Mouse (Mus musculus) stomach, embryonic 15.5 days (tissue): ENCODE measurements around the gene Faim2. TPM values are rescaled to one million over a fixed set of nuclear protein-coding genes. Genes with fewer than 3 reads are reported as not detected.

Experiments
- ATAC-seq: fragments of 200-750 bp; cut with Nextera tagmentation; 2 replicates; pipeline ENCODE4 v1.8.0; 2017; ENCODE audit warnings: low read depth, moderate number of reproducible peaks, moderate TSS enrichment; ENCODE audit not compliant: insufficient read depth, low FRiP score
- H3K27ac ChIP-seq: fragments of 300-500 bp; sonication (generic); 2 replicates; pipeline ENCODE4 v1.5.1; 2015; ENCODE audit warnings: mild to moderate bottlenecking, inconsistent platforms
- H3K27me3 ChIP-seq: fragments of 300-500 bp; sonication (generic); replicated peaks from 2 replicates; pipeline ENCODE4 v1.6.1; 2015; ENCODE audit warnings: inconsistent platforms
- H3K36me3 ChIP-seq: fragments of 300-500 bp; sonication (generic); 2 replicates; pipeline ENCODE4 v1.6.1; 2015; ENCODE audit warnings: inconsistent platforms
- H3K4me1 ChIP-seq: fragments of 300-500 bp; sonication (generic); 2 replicates; pipeline ENCODE4 v1.6.1; 2015; ENCODE audit warnings: inconsistent platforms
- H3K4me2 ChIP-seq: fragments of 300-500 bp; sonication (generic); 2 replicates; pipeline ENCODE4 v1.6.1; 2015; ENCODE audit warnings: mild to moderate bottlenecking, inconsistent platforms
- H3K4me3 ChIP-seq: fragments of 300-500 bp; sonication (generic); replicated peaks from 2 replicates; pipeline ENCODE4 v1.5.1; 2015; ENCODE audit warnings: inconsistent platforms
- H3K9ac ChIP-seq: fragments of 300-500 bp; sonication (generic); 2 replicates; pipeline ENCODE4 v1.6.1; 2015; ENCODE audit warnings: inconsistent platforms
- H3K9me3 ChIP-seq: fragments of 300-500 bp; sonication (generic); 2 replicates; pipeline ENCODE4 v1.6.1; 2016; ENCODE audit warnings: inconsistent platforms
- WGBS: fragments of 180-500 bp; shearing (Covaris S2); methylation state at CpG from one replicate; pipeline ENCODE4 v1.1.7; 2015; 5-methylcytosine and 5-hydroxymethylcytosine counted together
- polyA plus RNA-seq: library from polyadenylated mRNA; unstranded; fragments of >200 nt; fragmentation: Nextera tagmentation; extraction: Ambion mirVana; gene quantifications from 2 replicates; pipeline ENCODE4 v1.2.1, GENCODE M21; 2015

Faim2 gene
- 0.61 and 0.92 TPM in 2 replicates for polyA plus RNA-seq

- peaks cover 3% of the 10 kb centered on the region; the same call in 1 of the 2 replicates for H3K4me1 ChIP-seq
- no peak within 1 kb of the TSS for H3K27ac ChIP-seq
- ATAC-seq, result no peak
- no peak within 1 kb of the TSS for H3K4me2 ChIP-seq
- no peaks in the 10 kb centered on the region for H3K9me3 ChIP-seq
- WGBS, result 19% methylated on average over 20 of the region's 27 CpGs
- no peak within 1 kb of the TSS for H3K4me3 ChIP-seq
- H3K27me3 ChIP-seq, result peaks cover 18% of the 10 kb centered on the region
- H3K9ac ChIP-seq, result no peak within 1 kb of the TSS
- H3K36me3 ChIP-seq, result no peaks in the 10 kb centered on the region
These were observed at the start of gene Faim2 for GRCm38 (mm10) chr15:99527629-99528353. TSS of gene Faim2 (minus strand) at chr15:99528165.

GRCm38 (mm10) chr15:99569123-99569522 lies 41.2 kb upstream of the Faim2 start:
- Histone ChIP-seq H3K27ac (no peak overlapping the region), H3K4me1 (no peaks in the 10 kb centered on the region), H3K9ac (no peak overlapping the region), H3K4me3 (no peak overlapping the region), H3K9me3 (no peaks in the 10 kb centered on the region), H3K4me2 (no peak overlapping the region), H3K36me3 (no peaks in the 10 kb centered on the region), H3K27me3 (peaks cover 3% of the 10 kb centered on the region; the same call in 1 of the 2 replicates)
- no peak for ATAC-seq
- 71% methylated on average over 10 of the region's 10 CpGs for WGBS

DNA sequence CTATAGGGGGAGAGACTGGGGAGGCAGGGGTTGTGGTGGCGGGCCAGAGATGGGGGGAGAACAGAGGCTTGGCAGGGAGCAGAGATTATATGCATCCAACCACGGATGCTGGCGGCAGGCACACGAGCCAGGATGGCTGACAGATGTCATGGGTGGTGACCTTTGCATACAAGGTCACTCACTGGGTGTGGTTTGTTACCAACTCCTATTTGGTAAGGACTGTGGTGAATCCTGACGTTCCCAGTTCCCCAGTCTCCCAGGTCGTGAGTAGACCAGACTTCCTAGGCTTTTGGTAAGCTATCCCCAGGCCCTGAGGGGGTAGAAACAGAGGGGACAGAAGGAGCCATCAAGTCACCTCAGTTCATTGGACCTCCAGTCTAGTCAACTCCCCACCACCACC lies 40.7 kb upstream of the Faim2 start:
- H3K27me3 ChIP-seq, result 0 out of 2 replicates have a peak, but pooled peaks cover 3% of the 10 kb centered on the region
- H3K27ac ChIP-seq, result no peak overlapping the region
- WGBS, result 57% methylated on average over 6 of the region's 6 CpGs
- no peaks in the 10 kb centered on the region for H3K9me3 ChIP-seq
- no peak overlapping the region for H3K4me2 ChIP-seq
- H3K4me3 ChIP-seq, result no peak overlapping the region
- no peak for ATAC-seq
- no peaks in the 10 kb centered on the region for H3K4me1 ChIP-seq
- no peak overlapping the region for H3K9ac ChIP-seq
- H3K36me3 ChIP-seq, result no peaks in the 10 kb centered on the region

- Histone ChIP-seq H3K36me3 (no peaks in the 10 kb centered on the region), H3K4me2 (no peak overlapping the region), H3K4me1 (no peaks in the 10 kb centered on the region), H3K4me3 (no peak overlapping the region), H3K27me3 (0 out of 2 replicates have a peak, but pooled peaks cover 3% of the 10 kb centered on the region), H3K9ac (no peak overlapping the region), H3K9me3 (no peaks in the 10 kb centered on the region), H3K27ac (no peak overlapping the region)
- 59% methylated on average over 4 of the region's 4 CpGs for WGBS
- no peak for ATAC-seq
These were observed 39.4 kb upstream of the Faim2 start for GRCm38 (mm10) chr15:99567371-99567770.

GRCm38 (mm10) chr15:99560246-99560645 lies 32.3 kb upstream of the Faim2 start:
- WGBS, result 65% methylated on average over 10 of the region's 10 CpGs
- no peaks in the 10 kb centered on the region for H3K27me3 ChIP-seq
- no peaks in the 10 kb centered on the region for H3K4me1 ChIP-seq
- H3K9ac ChIP-seq, result no peak overlapping the region
- H3K9me3 ChIP-seq, result no peaks in the 10 kb centered on the region
- H3K36me3 ChIP-seq, result no peaks in the 10 kb centered on the region
- no peak overlapping the region for H3K4me3 ChIP-seq
- no peak overlapping the region for H3K4me2 ChIP-seq
- no peak for ATAC-seq
- H3K27ac ChIP-seq, result no peak overlapping the region

- H3K9me3 ChIP-seq, result no peaks in the 10 kb centered on the region
- H3K27me3 ChIP-seq, result no peaks in the 10 kb centered on the region
- 91% methylated on average over 1 of the region's 1 CpGs for WGBS
- no peak overlapping the region for H3K27ac ChIP-seq
- no peak overlapping the region for H3K4me3 ChIP-seq
- H3K36me3 ChIP-seq, result no peaks in the 10 kb centered on the region
- H3K9ac ChIP-seq, result no peak overlapping the region
- ATAC-seq, result no peak
- H3K4me2 ChIP-seq, result no peak overlapping the region
- no peaks in the 10 kb centered on the region for H3K4me1 ChIP-seq
These were observed 31.0 kb upstream of the Faim2 start for GRCm38 (mm10) chr15:99558947-99559346.

DNA sequence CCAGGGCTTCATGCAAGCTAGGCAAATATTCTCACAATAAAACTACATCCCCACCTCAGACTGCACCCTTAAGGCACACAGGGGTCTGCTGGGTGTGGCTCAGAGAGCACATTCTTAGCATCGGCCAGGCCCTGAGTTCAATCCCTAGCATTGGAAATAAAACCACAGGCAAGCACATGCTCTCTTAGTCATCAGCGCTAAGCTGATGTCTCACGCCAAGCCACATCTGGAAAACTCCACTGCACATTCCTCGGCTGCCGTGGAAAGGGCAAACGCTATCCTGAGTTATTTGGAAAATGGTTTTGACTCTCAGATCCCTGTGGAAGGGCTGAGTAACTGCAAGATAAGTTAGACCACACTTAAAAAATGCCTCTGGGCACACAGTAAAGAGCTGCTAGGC lies 25.8 kb upstream of the Faim2 start:
- Histone ChIP-seq H3K9ac (no peak overlapping the region), H3K27me3 (no peaks in the 10 kb centered on the region), H3K4me2 (no peak overlapping the region), H3K4me1 (no peaks in the 10 kb centered on the region), H3K27ac (no peak overlapping the region), H3K9me3 (no peaks in the 10 kb centered on the region), H3K4me3 (no peak overlapping the region), H3K36me3 (no peaks in the 10 kb centered on the region)
- no peak for ATAC-seq
- 38% methylated on average over 6 of the region's 6 CpGs for WGBS

DNA sequence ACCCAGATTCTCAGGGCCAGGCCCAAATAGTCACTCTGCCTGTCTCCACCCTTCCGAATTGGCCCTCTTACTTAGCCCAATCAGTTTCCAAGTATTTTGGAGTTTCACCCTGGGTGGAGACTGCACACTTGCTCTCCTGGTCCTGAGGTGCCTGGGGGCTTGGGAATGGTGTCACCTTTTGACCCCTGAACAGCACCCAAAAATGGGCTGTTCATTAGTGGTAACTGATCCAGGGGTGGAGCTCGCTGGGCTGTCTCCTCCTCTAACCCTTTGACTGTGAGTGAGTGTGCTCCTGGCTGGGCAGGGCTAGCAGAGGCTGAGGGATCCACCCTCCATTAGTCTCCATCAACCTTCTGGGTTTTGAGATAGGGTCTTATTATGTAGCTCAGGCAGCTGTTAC lies 21.9 kb upstream of the Faim2 start:
- ATAC-seq, result no peak; the same call in 1 of the 2 replicates
- Histone ChIP-seq H3K9ac (no peak overlapping the region), H3K4me1 (0 out of 2 replicates have a peak, but pooled peaks cover 5% of the 10 kb centered on the region), H3K27me3 (no peaks in the 10 kb centered on the region), H3K4me3 (no peak overlapping the region), H3K4me2 (no peak overlapping the region), H3K36me3 (no peaks in the 10 kb centered on the region), H3K27ac (no peak overlapping the region), H3K9me3 (no peaks in the 10 kb centered on the region)
- 40% methylated on average over 2 of the region's 2 CpGs for WGBS

DNA sequence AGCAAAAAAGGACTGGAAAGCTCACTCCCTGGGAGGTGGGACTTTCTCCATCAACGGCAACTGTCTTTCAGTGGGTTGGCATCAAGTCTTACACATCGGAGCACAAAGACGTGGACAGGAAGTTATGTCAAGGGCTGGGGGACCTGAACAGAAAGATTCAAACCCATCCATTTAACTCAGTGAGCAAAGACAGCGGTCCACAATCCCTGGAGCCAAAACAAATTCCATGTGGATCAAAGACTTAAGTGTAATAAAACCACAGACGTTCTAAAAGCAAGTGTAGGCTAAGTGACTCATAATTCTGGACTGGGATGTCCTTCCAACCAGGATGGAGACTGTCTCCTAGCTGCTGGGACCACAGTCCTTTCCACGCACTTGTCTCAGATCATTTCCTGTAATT lies 19.8 kb upstream of the Faim2 start:
- WGBS, result 70% methylated on average over 6 of the region's 6 CpGs
- Histone ChIP-seq H3K27me3 (no peaks in the 10 kb centered on the region; the same call in 1 of the 2 replicates), H3K9ac (no peak overlapping the region), H3K27ac (no peak overlapping the region), H3K4me3 (no peak overlapping the region), H3K4me1 (0 out of 2 replicates have a peak, but pooled peaks cover 5% of the 10 kb centered on the region), H3K36me3 (no peaks in the 10 kb centered on the region), H3K9me3 (no peaks in the 10 kb centered on the region), H3K4me2 (no peak overlapping the region)
- no peak for ATAC-seq

DNA sequence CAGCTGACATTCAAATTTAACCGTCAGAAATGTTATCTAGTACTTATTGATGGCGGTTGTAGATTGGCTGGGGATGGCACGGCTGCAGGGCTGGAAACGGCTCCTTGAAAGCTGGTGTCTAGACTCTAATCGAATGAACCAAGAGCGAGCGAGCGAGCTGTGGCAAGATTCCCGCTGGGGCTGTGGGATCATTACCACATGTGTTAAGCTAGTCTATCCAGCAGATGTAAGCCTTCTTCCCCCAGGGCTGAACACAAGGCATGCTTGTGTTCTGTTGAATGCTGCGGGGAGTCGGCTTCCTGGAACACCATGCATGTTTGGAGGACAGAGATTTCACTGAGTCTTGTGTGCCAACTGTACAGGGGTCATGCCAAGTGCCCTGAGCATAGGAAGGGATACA lies 18.6 kb upstream of the Faim2 start:
- Histone ChIP-seq H3K4me3 (no peak overlapping the region), H3K9ac (no peak overlapping the region)
- 72% methylated on average over 11 of the region's 11 CpGs for WGBS

GRCm38 (mm10) chr15:99544047-99544446 lies 16.1 kb upstream of the Faim2 start:
- Histone ChIP-seq H3K4me1 (0 out of 2 replicates have a peak, but pooled peaks cover 5% of the 10 kb centered on the region), H3K27ac (no peak overlapping the region), H3K36me3 (no peaks in the 10 kb centered on the region), H3K4me2 (no peak overlapping the region), H3K9me3 (no peaks in the 10 kb centered on the region), H3K27me3 (no peaks in the 10 kb centered on the region; the same call in 1 of the 2 replicates), H3K9ac (no peak overlapping the region), H3K4me3 (no peak overlapping the region)
- 45% methylated on average over 7 of the region's 7 CpGs for WGBS
- ATAC-seq, result no peak

More for the DNA sequence above, 18.6 kb upstream of the Faim2 start:
- Histone ChIP-seq H3K27me3 (no peaks in the 10 kb centered on the region; the same call in 1 of the 2 replicates), H3K9me3 (no peaks in the 10 kb centered on the region), H3K4me1 (0 out of 2 replicates have a peak, but pooled peaks cover 5% of the 10 kb centered on the region), H3K27ac (no peak overlapping the region), H3K36me3 (no peaks in the 10 kb centered on the region), H3K4me2 (no peak overlapping the region)
- ATAC-seq, result no peak

GRCm38 (mm10) chr15:99539891-99540290 lies 11.9 kb upstream of the Faim2 start:
- WGBS, result 57% methylated on average over 8 of the region's 8 CpGs
- no peak overlapping the region for H3K4me3 ChIP-seq
- no peak for ATAC-seq
- H3K36me3 ChIP-seq, result no peaks in the 10 kb centered on the region
- no peak overlapping the region for H3K4me2 ChIP-seq
- H3K27ac ChIP-seq, result no peak overlapping the region
- H3K9me3 ChIP-seq, result no peaks in the 10 kb centered on the region
- no peaks in the 10 kb centered on the region; the same call in 1 of the 2 replicates for H3K27me3 ChIP-seq
- H3K9ac ChIP-seq, result no peak overlapping the region
- H3K4me1 ChIP-seq, result no peaks in the 10 kb centered on the region
